Mouse (Mus musculus): ENCODE results near the gene Rmnd5a.

DNA sequence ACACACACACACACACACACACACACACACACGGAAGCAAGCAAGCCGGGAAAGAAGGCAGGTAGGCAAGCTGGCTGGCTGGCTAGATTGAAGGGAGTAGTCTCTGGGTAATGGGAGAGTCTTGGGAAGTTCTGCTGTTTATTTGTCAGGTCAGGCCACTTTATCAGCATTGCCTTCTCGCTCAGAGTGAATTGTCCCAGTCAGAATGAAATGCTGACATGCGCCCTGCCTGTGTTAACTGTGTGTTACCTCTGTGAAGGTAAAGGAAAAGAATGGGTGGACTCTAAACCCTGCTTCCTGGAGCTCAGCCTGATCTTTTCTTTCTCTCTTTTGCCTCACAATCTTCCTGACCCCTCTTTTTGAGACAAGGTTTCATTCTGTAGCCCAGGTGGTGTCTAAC lies 47.5 kb upstream of the Rmnd5a start:
- TF ChIP-seq POLR2A (IDR thresholded peaks at IDR 0.05; ENCODE audit: extremely low read depth, insufficient read depth, low read length), result no peak
- no peak for TF ChIP-seq CTCF (IDR thresholded peaks at IDR 0.05; ENCODE audit: extremely low read depth, insufficient read depth, low read length)
